Mouse (Mus musculus) ES-E14 (cell line): Measurements from ENCODE around the gene Tspyl4.

Experiments
- CHD2 ChIP-seq: IDR thresholded peaks from 2 replicates; pipeline ENCODE4 v1.6.1; 2014; ENCODE audit warnings: mild to moderate bottlenecking, low read depth, low read length, inconsistent platforms
- HCFC1 ChIP-seq: IDR thresholded peaks from 2 replicates; pipeline ENCODE4 v1.6.1; 2012; ENCODE audit warnings: low read length, inconsistent platforms, borderline replicate concordance; ENCODE audit not compliant: insufficient read depth
- MAFK ChIP-seq: IDR thresholded peaks from 2 replicates; pipeline ENCODE4 v1.6.1; 2014; ENCODE audit warnings: mild to moderate bottlenecking, low read depth, low read length, inconsistent platforms; ENCODE audit not compliant: insufficient read depth
- ZC3H11A ChIP-seq: IDR thresholded peaks from 2 replicates; pipeline ENCODE4 v1.6.1; 2012; ENCODE audit warnings: low read depth, mild to moderate bottlenecking, inconsistent platforms, low read length, borderline replicate concordance
- ZNF384 ChIP-seq: IDR thresholded peaks from 2 replicates; pipeline ENCODE4 v1.6.1; 2012; ENCODE audit warnings: low read depth, low read length, inconsistent platforms

DNA sequence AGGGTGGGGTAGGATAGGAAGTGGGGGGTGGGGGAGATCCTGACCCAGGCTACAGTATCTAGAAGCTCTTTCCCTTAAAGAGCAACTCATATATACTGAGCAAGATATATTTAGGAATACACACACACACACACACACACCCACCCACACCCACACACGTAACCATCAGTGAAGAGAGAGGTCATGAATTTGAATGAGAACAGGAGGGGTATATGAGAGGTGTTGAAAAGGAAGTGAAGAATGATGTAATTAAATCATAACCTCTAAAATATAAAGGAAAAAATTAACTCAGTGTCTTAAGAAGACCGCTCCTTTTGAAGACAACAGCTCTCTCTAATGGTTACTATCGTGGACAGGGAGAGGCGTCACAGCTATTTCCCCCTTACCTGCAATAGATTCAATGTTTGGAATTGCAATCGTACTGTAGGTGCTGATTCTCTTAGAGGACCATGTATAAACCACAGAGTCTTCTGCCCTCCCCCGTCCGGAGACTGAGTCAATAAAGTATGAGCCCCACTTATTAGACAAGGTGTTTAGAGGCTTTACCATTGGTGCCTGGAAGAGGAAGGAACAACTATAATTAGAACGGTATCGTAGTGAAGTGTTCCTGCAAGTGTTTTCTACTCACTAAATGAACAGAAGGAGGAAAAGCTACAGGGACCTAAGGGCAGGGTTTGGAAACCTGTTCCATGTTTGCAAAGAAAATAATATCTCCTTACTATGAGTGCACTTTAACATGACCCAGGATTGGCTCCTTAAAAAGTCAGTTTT is 12.9 kb downstream of the Tspyl4 start:
- TF ChIP-seq CHD2 (no peak), ZNF384 (no peak), ZC3H11A (no peak), MAFK (no peak), HCFC1 (no peak)
